Mouse (Mus musculus) myocyte (in vitro differentiated cells): ENCODE results near the gene Wnt2.

Source experiments
- CEBPB ChIP-seq: IDR thresholded peaks from 2 replicates; pipeline ENCODE4 v1.6.1; 2011; ENCODE audit warnings: mild to moderate bottlenecking, moderate library complexity; ENCODE audit not compliant: poor library complexity, insufficient read depth, severe bottlenecking
- E2F4 ChIP-seq: IDR thresholded peaks from one replicate; pipeline ENCODE4 v1.6.1; 2011; ENCODE audit warnings: mild to moderate bottlenecking, control low read depth, moderate library complexity; ENCODE audit not compliant: insufficient read depth
- MAX ChIP-seq: IDR thresholded peaks from one replicate; pipeline ENCODE4 v1.6.1; 2011; ENCODE audit warnings: low read depth, mild to moderate bottlenecking, control low read depth
- MYOD1 ChIP-seq, 3 experiments: IDR thresholded peaks; one replicate each; pipeline ENCODE4 v1.6.1; 2011; ENCODE audit warnings: control low read depth in 2 of 3, low read depth in 2 of 3, mild to moderate bottlenecking in 2 of 3, moderate library complexity in 1 of 3; ENCODE audit not compliant: insufficient read length in 2 of 3, control insufficient read depth in 1 of 3
- POLR2A ChIP-seq: IDR thresholded peaks from one replicate; pipeline ENCODE4 v1.6.1; 2011; ENCODE audit warnings: low read depth, mild to moderate bottlenecking, control low read depth, moderate library complexity; ENCODE audit not compliant: insufficient read length
- POLR2AphosphoS2 ChIP-seq: IDR thresholded peaks from one replicate; pipeline ENCODE4 v1.6.1; 2011; ENCODE audit warnings: low read depth, control low read depth; ENCODE audit not compliant: insufficient read length
- TCF12 ChIP-seq: IDR thresholded peaks from one replicate; pipeline ENCODE4 v1.6.1; 2011; ENCODE audit warnings: mild to moderate bottlenecking, control low read depth; ENCODE audit not compliant: poor library complexity, insufficient read depth, severe bottlenecking
- TCF3 ChIP-seq: IDR thresholded peaks from one replicate; pipeline ENCODE4 v1.6.1; 2011; ENCODE audit warnings: low read depth, control low read depth; ENCODE audit not compliant: insufficient read length
- USF1 ChIP-seq: IDR thresholded peaks from one replicate; pipeline ENCODE4 v1.6.1; 2011; ENCODE audit warnings: low read depth, mild to moderate bottlenecking, control low read depth, moderate library complexity

- TF ChIP-seq POLR2A (no peak), MAX (no peak), MYOD1 (IDR thresholded peaks at IDR 0.05; ENCODE audit: control insufficient read depth in 1 of 3, insufficient read length in 2 of 3, low read depth in 2 of 3) (no peak), E2F4 (no peak), TCF12 (no peak), CEBPB (no peak), POLR2AphosphoS2 (no peak), TCF3 (no peak), USF1 (no peak)
These were observed 27.5 kb upstream of the Wnt2 start for GRCm38 (mm10) chr6:18057899-18058298.
